Mouse (Mus musculus): ENCODE data around the gene Olr1. TPM values are rescaled to one million over a fixed set of nuclear protein-coding genes. Genes with fewer than 3 reads are reported as not detected.

Olr1 gene
- polyA plus RNA-seq (2016; fragmentation: Nextera tagmentation; extraction: Ambion mirVana) = not detected in 2 replicates

DNA sequence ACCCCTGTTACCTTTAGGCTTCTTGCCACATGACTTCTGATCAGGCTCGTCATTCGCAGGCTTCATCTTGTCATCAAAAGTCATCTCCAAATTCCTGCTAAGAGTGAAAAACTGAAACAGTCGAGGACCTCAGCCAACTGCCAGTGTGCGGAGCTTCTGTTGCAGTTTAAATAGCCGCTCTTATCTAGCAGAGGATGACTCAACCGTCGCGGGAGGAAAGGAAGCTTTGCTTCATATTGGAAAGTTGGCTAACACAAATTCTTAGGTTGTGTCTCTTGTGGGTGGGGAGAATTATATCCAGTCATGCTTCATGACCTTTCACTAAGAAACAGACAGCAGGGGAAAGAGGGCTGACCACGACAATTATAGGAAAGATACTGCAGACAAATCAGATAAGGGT, at the start of gene Olr1:
Olr1 (minus strand) TSS at position 142 of the 400 bp plus-strand sequence.
- WGBS = 86% methylated on average over 9 of the region's 9 CpGs

DNA sequence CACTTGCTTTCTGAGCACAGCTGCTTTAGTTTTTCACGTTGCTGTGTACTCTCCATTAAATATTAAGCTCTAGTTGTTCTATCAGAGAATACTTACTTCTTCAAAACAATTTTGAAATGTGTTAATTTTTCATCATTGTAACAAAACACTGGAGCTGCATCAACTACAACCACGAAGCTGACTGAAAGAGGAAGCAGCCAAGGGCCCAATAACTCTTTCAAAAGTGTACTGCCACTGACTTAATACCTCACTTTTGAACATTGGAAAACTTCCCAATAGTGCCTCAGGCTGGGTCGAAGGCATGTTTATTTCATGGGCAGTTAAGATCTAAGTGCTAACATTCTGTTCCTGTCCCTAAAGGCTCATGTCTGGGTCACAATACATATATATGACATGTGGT, 41.0 kb upstream of the Olr1 start:
- WGBS = 76% methylated on average over 3 of the region's 3 CpGs
- H3K4me3 ChIP-seq (replicated peaks) = no peak overlapping the region
- no peaks in the 10 kb centered on the region for H3K4me1 ChIP-seq (replicated peaks)
- ATAC-seq (ENCODE audit: insufficient number of reproducible peaks, insufficient read depth, low FRiP score, low TSS enrichment, low read depth) = no peak
- no peaks in the 10 kb centered on the region for H3K36me3 ChIP-seq
- no peak overlapping the region for H3K27ac ChIP-seq
- H3K4me2 ChIP-seq = no peak overlapping the region
- H3K9me3 ChIP-seq = no peaks in the 10 kb centered on the region
- no peaks in the 10 kb centered on the region for H3K27me3 ChIP-seq
- no peak overlapping the region for H3K9ac ChIP-seq (replicated peaks)

More for the DNA sequence above, at the start of gene Olr1:
- ATAC-seq (ENCODE audit: insufficient number of reproducible peaks, insufficient read depth, low FRiP score, low TSS enrichment, low read depth) = no peak
- Histone ChIP-seq H3K27ac (no peak within 1 kb of the TSS), H3K4me2 (no peak within 1 kb of the TSS), H3K27me3 (no peaks in the 10 kb centered on the region), H3K4me1 (replicated peaks) (0 out of 2 replicates have a peak, but pooled peaks cover 2% of the 10 kb centered on the region), H3K4me3 (replicated peaks) (no peak within 1 kb of the TSS), H3K9ac (replicated peaks) (no peak within 1 kb of the TSS), H3K9me3 (peaks cover 7% of the 10 kb centered on the region), H3K36me3 (no peaks in the 10 kb centered on the region)

DNA sequence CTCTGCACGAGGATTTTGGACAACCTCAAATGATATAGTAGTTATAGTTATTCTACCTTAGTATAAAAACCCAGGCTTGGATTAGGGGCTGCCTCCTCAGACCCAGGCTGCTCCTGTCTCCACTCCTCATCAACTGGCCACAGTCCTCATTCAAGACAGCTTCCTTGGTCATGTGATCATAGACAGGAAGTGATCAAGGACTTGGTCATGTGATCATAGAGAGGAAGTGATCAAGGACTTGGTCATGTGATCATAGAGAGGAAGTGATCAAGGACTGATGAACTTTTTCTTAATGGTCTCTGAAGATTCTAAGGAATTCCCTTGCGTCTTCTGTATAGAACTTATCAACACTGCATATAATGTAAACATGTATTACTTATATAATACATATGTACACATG, 40.3 kb upstream of the Olr1 start:
- H3K9ac ChIP-seq (replicated peaks) = no peak overlapping the region
- H3K4me1 ChIP-seq (replicated peaks) = no peaks in the 10 kb centered on the region
- 87% methylated on average over 2 of the region's 2 CpGs for WGBS
- H3K27ac ChIP-seq = no peak overlapping the region
- no peak overlapping the region for H3K4me2 ChIP-seq
- H3K9me3 ChIP-seq = no peaks in the 10 kb centered on the region
- H3K4me3 ChIP-seq (replicated peaks) = no peak overlapping the region
- H3K36me3 ChIP-seq = no peaks in the 10 kb centered on the region
- no peaks in the 10 kb centered on the region for H3K27me3 ChIP-seq
- ATAC-seq (ENCODE audit: insufficient number of reproducible peaks, insufficient read depth, low FRiP score, low TSS enrichment, low read depth) = no peak

DNA sequence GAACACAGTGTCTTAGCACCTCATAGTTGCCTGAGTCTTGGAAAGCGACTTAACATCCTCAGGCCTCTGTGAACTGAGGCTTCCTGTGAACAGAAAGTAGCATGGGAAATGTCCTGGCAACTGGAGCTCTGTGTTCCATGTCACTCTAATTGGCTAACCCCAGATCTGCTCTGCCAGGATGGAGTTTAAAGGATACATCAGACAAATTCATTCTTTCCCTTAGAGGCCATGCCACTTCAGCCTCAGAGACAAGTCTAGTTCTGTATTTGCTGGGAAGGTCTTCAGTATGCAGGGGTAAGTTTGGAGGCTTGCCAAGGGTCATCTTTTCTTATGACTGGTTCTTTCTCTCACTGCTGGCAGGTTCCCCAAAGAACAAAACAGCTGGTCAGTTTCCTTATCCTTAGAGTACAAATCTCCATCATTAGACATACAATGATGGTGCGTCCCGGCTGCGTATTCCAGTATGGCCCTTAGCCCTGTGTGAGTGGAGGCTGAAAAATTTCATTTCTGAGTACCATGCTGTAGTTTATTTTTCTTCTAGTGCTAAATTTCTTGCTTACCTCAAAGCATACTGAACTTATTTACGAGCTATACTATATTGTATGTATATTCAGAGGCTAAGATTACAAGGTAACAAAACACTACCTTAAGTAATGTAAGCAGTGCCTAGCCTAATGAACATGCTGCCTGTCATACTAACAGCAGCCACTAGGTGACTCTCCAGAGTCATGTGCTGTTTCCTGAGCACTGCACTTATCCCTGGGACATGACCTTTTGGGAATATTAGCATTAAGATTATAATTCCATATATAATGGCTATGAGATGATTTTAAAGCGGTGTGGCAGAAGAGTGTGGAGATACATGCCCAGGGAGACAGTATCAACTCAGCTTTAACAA, 37.0 kb upstream of the Olr1 start:
- no peaks in the 10 kb centered on the region for H3K27me3 ChIP-seq
- H3K4me1 ChIP-seq (replicated peaks) = no peaks in the 10 kb centered on the region
- no peak overlapping the region for H3K4me3 ChIP-seq (replicated peaks)
- 72% methylated on average over 6 of the region's 6 CpGs for WGBS
- peaks cover 31% of the 10 kb centered on the region for H3K36me3 ChIP-seq
- H3K4me2 ChIP-seq = no peak overlapping the region
- H3K9ac ChIP-seq (replicated peaks) = no peak overlapping the region
- ATAC-seq (ENCODE audit: insufficient number of reproducible peaks, insufficient read depth, low FRiP score, low TSS enrichment, low read depth) = peak; percentile 54
- H3K27ac ChIP-seq = no peak overlapping the region
- no peaks in the 10 kb centered on the region for H3K9me3 ChIP-seq

DNA sequence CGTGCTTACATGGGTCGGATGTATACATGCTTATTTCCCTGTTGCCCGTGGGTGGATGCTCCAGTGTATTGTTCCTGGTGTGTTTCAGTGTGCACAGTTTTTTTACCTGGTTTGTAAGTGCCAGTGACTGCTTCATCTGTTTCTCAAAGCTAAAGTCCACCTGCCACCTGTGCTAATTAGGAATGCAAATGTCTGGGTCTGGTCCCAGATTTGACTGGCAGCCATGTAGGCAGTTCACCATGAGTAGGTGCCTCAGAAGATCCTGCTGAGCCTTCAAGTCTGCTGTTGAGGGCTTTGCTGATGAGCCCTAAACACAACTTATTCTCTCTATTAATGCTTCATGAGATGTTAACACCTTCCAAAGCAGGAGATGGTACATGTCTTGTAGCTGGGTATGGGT, 35.6 kb upstream of the Olr1 start:
- no peak overlapping the region for H3K4me2 ChIP-seq
- H3K36me3 ChIP-seq = peaks cover 45% of the 10 kb centered on the region
- H3K9ac ChIP-seq (replicated peaks) = no peak overlapping the region
- no peaks in the 10 kb centered on the region for H3K9me3 ChIP-seq
- no peak for ATAC-seq (ENCODE audit: insufficient number of reproducible peaks, insufficient read depth, low FRiP score, low TSS enrichment, low read depth)
- no peak overlapping the region for H3K27ac ChIP-seq
- WGBS = 90% methylated on average over 3 of the region's 3 CpGs
- no peak overlapping the region for H3K4me3 ChIP-seq (replicated peaks)
- H3K4me1 ChIP-seq (replicated peaks) = no peaks in the 10 kb centered on the region
- H3K27me3 ChIP-seq = no peaks in the 10 kb centered on the region

DNA sequence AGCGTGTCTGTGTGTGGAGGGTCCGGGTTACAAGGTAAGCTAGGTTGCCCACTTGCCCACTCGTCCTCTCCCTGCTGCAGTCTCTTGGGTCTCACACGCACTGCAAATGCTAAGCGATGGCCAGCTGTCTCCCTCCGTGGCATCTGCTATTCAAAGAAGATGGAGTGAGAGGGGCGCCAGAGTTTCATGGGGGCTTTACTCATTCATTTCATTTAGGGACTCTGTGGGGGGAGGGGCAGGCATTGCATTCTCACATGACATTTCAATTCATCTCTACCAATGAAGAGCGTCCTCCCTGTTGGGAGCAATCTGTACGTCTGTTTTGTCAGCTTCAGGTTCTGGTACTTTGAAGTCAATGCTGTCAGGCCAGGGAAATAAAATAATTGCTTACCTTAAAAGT, 35.0 kb upstream of the Olr1 start:
- WGBS = 89% methylated on average over 9 of the region's 9 CpGs
- ATAC-seq (ENCODE audit: insufficient number of reproducible peaks, insufficient read depth, low FRiP score, low TSS enrichment, low read depth) = no peak
- H3K4me2 ChIP-seq = no peak overlapping the region
- peaks cover 48% of the 10 kb centered on the region for H3K36me3 ChIP-seq
- no peak overlapping the region for H3K4me3 ChIP-seq (replicated peaks)
- H3K9ac ChIP-seq (replicated peaks) = no peak overlapping the region
- no peaks in the 10 kb centered on the region for H3K9me3 ChIP-seq
- H3K27me3 ChIP-seq = no peaks in the 10 kb centered on the region
- no peak overlapping the region for H3K27ac ChIP-seq
- H3K4me1 ChIP-seq (replicated peaks) = no peaks in the 10 kb centered on the region

DNA sequence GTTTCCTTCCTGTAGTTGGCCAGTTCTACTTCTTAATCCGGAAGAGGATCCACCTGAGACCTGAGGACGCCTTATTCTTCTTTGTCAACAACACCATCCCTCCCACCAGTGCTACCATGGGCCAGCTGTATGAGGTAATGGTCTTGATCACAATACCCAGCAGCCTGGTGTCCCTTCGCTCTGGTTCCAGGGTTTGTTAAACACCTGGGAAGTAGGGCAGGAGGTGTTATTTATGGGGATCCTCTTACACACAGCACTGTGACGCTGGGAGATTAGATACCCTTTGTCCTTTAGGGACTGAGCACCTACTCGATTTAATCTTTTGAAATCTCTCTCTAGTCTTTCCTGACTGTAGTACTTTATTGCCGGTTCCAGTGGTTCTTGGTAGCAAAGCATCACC, 31.6 kb upstream of the Olr1 start:
- WGBS = 87% methylated on average over 6 of the region's 6 CpGs
- no peak for ATAC-seq (ENCODE audit: insufficient number of reproducible peaks, insufficient read depth, low FRiP score, low TSS enrichment, low read depth)
- no peak overlapping the region for H3K9ac ChIP-seq (replicated peaks)
- no peak overlapping the region for H3K4me2 ChIP-seq
- H3K27me3 ChIP-seq = no peaks in the 10 kb centered on the region
- H3K36me3 ChIP-seq = peaks cover 48% of the 10 kb centered on the region
- H3K27ac ChIP-seq = no peak overlapping the region
- no peak overlapping the region for H3K4me3 ChIP-seq (replicated peaks)
- no peaks in the 10 kb centered on the region for H3K9me3 ChIP-seq
- H3K4me1 ChIP-seq (replicated peaks) = peaks cover 14% of the 10 kb centered on the region

DNA sequence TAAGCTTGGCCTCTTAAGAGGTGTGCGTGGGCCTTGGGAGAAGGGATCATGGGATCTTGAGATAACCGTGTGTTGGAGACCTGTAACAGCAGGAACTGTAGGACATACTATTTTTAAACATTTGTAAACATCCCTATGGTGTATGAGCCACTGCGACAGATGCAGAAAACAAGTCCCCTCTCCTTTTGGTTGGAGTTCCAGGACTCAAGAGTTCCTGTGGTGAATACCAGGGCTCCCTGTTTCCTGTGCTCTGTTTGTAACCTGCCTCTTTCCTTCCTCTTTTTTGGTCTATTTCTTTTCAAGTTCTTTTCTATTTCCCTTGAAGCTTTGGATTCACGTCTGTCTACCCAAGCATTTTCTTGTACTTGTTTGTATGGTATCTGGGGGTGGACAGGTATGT, 28.8 kb upstream of the Olr1 start:
- Histone ChIP-seq H3K27ac (no peak overlapping the region), H3K27me3 (no peaks in the 10 kb centered on the region), H3K4me2 (peak overlapping the region; percentile 78; the same call in 1 of the 2 replicates), H3K9ac (replicated peaks) (no peak overlapping the region), H3K9me3 (no peaks in the 10 kb centered on the region), H3K4me3 (replicated peaks) (no peak overlapping the region), H3K4me1 (replicated peaks) (peaks cover 17% of the 10 kb centered on the region), H3K36me3 (peaks cover 35% of the 10 kb centered on the region)
- no peak for ATAC-seq (ENCODE audit: insufficient number of reproducible peaks, insufficient read depth, low FRiP score, low TSS enrichment, low read depth)
- WGBS = 83% methylated on average over 4 of the region's 4 CpGs

DNA sequence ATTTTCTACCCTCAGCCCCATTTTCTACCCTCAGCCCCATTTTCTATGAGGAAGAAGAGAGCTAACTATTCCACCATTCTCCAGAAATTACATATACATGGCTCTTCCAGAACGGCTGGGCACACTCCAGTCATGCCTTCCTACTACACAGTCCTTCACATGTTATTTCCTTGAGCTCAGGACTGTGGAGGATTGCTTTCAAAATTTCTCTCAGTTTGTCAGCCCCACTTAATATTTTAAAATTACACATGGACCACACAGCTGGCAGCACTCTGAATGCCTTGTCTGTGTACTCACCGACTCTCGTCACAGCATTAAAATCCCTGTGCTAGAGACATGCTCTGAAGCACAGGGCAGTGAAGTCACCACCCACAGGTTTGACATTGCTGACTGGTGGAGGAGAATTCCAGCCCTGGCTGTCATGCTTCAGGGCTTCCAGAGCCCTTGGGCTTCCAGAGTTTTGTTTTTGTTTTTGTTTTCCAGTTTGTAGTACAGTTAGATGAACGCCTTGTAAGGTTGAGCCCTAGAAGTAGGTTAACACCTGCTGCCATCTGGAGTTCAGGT, 27.7 kb upstream of the Olr1 start:
- Histone ChIP-seq H3K27me3 (no peaks in the 10 kb centered on the region), H3K4me2 (peak overlapping the region; percentile 78), H3K36me3 (peaks cover 25% of the 10 kb centered on the region), H3K9me3 (no peaks in the 10 kb centered on the region), H3K4me1 (replicated peaks) (peaks cover 17% of the 10 kb centered on the region), H3K27ac (no peak overlapping the region), H3K4me3 (replicated peaks) (peak overlapping the region; percentile 73), H3K9ac (replicated peaks) (no peak overlapping the region)
- ATAC-seq (ENCODE audit: insufficient number of reproducible peaks, insufficient read depth, low FRiP score, low TSS enrichment, low read depth) = no peak
- WGBS = 58% methylated on average over 4 of the region's 4 CpGs

DNA sequence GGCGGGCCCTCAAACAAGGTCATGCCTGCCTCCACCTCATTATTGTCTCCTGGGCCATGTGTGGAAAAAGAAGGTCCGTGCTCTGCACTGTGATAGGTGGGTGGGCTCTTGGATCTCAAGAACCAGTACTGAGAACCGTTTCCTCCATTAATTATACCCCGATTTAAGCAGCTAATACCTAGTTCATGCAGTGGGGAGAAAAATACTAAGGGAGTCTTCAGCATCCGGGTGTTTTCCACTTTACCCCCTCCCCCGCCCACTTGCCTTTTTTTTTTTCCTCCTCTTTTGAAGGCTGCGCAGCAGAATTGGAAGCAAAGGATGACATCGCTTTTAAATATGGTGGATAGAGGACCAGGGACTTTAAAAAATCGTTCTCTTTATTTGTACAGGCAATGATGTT, 27.1 kb upstream of the Olr1 start:
- 20% methylated on average over 9 of the region's 9 CpGs for WGBS
- H3K27ac ChIP-seq = no peak overlapping the region

DNA sequence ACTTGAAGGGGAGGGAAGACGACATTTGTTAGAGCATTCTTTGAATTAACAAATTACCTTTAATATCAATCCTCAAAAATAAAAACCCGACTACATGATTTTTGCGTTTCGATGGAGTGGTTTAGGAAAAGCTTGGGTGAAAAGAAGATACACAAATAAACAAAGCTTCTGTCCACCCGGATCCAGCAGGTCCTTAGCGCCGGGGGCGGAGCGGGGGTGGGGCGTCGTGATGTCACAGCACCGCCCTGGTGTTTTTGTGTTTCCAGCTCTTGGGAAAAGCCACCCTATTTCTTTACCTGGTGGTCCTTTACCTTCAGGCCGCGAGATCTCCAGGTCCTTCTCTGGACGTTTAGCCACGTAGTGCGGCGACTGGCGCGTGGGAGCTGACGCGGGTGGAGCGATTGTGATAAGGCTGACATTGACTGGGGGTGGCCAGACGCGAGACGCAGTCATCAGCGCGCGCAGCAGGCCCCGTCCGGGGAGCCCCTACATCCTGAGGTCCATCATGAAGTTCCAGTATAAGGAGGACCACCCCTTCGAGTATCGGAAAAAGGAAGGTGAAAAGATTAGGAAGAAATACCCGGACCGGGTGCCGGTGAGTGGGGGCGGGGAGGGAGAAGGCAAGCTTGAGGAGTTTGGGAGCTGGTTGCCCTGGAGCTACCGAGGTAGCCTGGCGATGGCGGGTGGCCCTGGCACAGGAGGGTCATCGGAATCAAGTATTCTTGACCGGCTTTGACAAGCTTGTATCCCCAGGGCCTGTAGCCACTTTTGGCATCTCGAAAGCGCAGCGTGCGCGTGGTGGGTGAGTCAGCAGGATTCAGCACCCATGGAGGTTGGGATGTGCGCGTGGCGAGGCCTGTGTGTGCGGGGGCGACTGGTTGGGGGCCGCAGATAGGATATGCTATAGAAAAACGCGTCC, 26.2 kb upstream of the Olr1 start, which contains the start of gene Gabarapl1:
Gabarapl1 (plus strand) TSS at position 219 of the 919 bp plus-strand sequence.
- H3K9ac ChIP-seq (replicated peaks) = peak within 1 kb of the TSS; percentile 75
- peaks cover 10% of the 10 kb centered on the region for H3K36me3 ChIP-seq
- no peaks in the 10 kb centered on the region for H3K27me3 ChIP-seq
- H3K9me3 ChIP-seq = no peaks in the 10 kb centered on the region
- WGBS = under 1% methylated on average over 55 of the region's 55 CpGs
- H3K4me2 ChIP-seq = peak within 1 kb of the TSS; percentile 78
- H3K4me3 ChIP-seq (replicated peaks) = peak within 1 kb of the TSS; percentile 73
- peak; percentile 78 for ATAC-seq (ENCODE audit: insufficient number of reproducible peaks, insufficient read depth, low FRiP score, low TSS enrichment, low read depth)
- peaks cover 17% of the 10 kb centered on the region for H3K4me1 ChIP-seq (replicated peaks)
- peak within 1 kb of the TSS; percentile 69 for H3K27ac ChIP-seq

More for the DNA sequence above, 27.1 kb upstream of the Olr1 start:
- H3K9me3 ChIP-seq = no peaks in the 10 kb centered on the region
- H3K36me3 ChIP-seq = peaks cover 18% of the 10 kb centered on the region
- H3K4me2 ChIP-seq = peak overlapping the region; percentile 78
- H3K4me1 ChIP-seq (replicated peaks) = peaks cover 17% of the 10 kb centered on the region
- H3K9ac ChIP-seq (replicated peaks) = peak overlapping the region; percentile 75
- peak; percentile 45; the same call in 1 of the 2 replicates for ATAC-seq (ENCODE audit: insufficient number of reproducible peaks, insufficient read depth, low FRiP score, low TSS enrichment, low read depth)
- no peaks in the 10 kb centered on the region for H3K27me3 ChIP-seq
- peak overlapping the region; percentile 73 for H3K4me3 ChIP-seq (replicated peaks)
